Mouse (Mus musculus) CH12.LX (cell line): ENCODE results near the gene Hook1.

Experiments used
- CTCF ChIP-seq, 2 experiments: IDR thresholded peaks in 1 of 2; conservative IDR thresholded peaks in 1 of 2; 2 replicates each; pipeline ENCODE4 v1.5.1; 2011 to 2012; ENCODE audit warnings: low read depth in 2 of 2, low read length in 2 of 2, improper control_type of control experiment in 1 of 2, inconsistent platforms in 1 of 2, mild to moderate bottlenecking in 1 of 2, moderate library complexity in 1 of 2
- EP300 ChIP-seq: IDR thresholded peaks from 2 replicates; pipeline ENCODE4 v1.6.1; 2011; ENCODE audit warnings: low read length, improper control_type of control experiment
- MAX ChIP-seq: IDR thresholded peaks from 2 replicates; pipeline ENCODE4 v1.6.1; 2011; ENCODE audit warnings: low read length, improper control_type of control experiment
- POLR2A ChIP-seq: IDR thresholded peaks from 2 replicates; pipeline ENCODE4 v1.6.1; 2011; ENCODE audit warnings: low read depth, mild to moderate bottlenecking, improper control_type of control experiment, low read length
- RCOR1 ChIP-seq: conservative IDR thresholded peaks from 2 replicates; pipeline ENCODE4 v1.6.1; 2012; ENCODE audit warnings: low read depth, mild to moderate bottlenecking, inconsistent platforms, low read length, improper control_type of control experiment
- ZC3H11A ChIP-seq: IDR thresholded peaks from 2 replicates; pipeline ENCODE4 v1.6.1; 2012; ENCODE audit warnings: low read depth, mild to moderate bottlenecking, inconsistent platforms, low read length, improper control_type of control experiment

DNA sequence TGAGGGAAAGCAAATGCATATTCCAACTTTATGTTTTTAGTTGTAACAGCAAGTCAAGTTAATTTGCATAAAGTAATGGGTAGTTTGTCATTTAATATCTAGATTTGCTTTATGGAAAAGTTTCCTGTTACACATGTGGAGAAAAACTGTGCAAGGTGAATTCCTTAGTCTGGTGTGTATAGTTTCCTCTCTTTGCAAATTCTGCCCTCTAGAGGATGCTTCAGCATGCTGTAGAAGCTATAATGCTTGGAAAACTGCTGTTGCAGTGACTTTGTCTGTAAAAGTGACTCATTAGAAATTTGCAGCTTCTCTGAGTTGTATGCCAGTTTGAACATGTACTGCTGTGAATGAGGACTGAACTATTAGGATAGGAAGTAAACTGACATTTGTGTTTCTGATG is 55.8 kb downstream of the Hook1 start:
- no peak for TF ChIP-seq MAX
- no peak for TF ChIP-seq RCOR1
- no peak for TF ChIP-seq POLR2A
- no peak for TF ChIP-seq EP300
- no peak for TF ChIP-seq ZC3H11A
- peak; percentile 49 to 69; a peak in 3 of 4 replicates for TF ChIP-seq CTCF (conservative IDR thresholded peaks at IDR 0.05 in 1 of 2, IDR thresholded peaks at IDR 0.05 in 1 of 2; ENCODE audit: low read depth in 2 of 2, low read length in 2 of 2)
